Mouse (Mus musculus) right cerebral cortex, postnatal 10 days (tissue): ENCODE measurements around the gene Fam168a.

Source experiments
- DNase-seq, 2 experiments: peaks; one replicate each; pipeline ENCODE4 v3.0.0; 2021; ENCODE audit warnings: low spot score in 2 of 2

Gene Fam168a

GRCm38 (mm10) chr7:100706143-100706841 lies at the start of gene Fam168a:
Gene Fam168a, plus strand, starts transcription at chr7:100706635.
- DNase-seq, result peak; percentile 97 to 98

GRCm38 (mm10) chr7:100656739-100657138 lies 49.7 kb upstream of the Fam168a start:
- peak; percentile 58 to 60 for DNase-seq

GRCm38 (mm10) chr7:100658093-100658578 lies 48.3 kb upstream of the Fam168a start:
- peak; percentile 65 to 68 for DNase-seq

DNA sequence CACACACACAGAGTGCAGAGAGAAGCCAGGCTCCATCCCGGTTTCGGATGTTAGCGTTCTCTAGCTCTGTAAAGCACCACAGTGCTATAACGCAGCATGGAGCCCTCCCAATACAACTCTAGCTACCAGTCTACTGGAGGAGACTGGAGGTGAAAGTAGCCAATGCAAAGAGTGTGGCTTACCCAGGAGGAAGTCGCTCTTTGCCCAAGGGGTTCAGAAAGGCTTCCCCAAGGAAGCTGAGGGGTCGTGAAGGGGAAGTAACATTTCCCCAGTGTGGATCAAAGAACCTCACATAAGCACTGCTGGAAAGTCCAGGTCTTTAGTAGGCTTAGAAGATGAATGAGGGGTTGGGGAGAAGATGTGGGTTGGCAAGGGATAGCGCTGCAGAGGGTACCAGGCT lies 45.2 kb upstream of the Fam168a start:
- DNase-seq, result no peak

GRCm38 (mm10) chr7:100662231-100662630 lies 44.2 kb upstream of the Fam168a start, which contains the start of gene Plekhb1:
Gene Plekhb1, minus strand, starts transcription at chr7:100662414.
- no peak for DNase-seq

DNA sequence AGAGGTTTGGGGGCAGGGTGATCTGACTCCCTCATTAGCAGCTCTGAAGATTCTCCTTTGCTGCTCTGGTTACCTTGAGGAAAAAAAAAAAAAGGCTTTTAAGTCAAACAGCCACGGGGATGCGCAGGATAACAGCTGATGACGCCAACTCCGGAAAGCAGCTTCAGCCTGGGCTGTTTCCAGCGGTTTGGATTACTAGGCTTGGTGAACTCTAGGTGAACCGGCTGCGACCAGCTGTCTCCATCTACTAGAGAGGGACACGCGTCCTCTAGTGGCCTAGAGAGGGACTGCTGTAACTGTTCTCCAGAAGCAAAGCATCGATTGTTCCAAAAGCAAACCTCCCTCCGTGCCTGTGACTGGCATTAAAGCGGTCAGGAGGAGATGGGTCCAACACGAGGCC lies 43.2 kb upstream of the Fam168a start:
- DNase-seq, result peak; percentile 93 to 94

- DNase-seq, result no peak
Measured at GRCm38 (mm10) chr7:100663729-100664304, 42.6 kb upstream of the Fam168a start.

- no peak for DNase-seq
Measured at GRCm38 (mm10) chr7:100670646-100671045, 35.8 kb upstream of the Fam168a start.

- DNase-seq, result no peak
Measured at GRCm38 (mm10) chr7:100673452-100673851, 33.0 kb upstream of the Fam168a start.

DNA sequence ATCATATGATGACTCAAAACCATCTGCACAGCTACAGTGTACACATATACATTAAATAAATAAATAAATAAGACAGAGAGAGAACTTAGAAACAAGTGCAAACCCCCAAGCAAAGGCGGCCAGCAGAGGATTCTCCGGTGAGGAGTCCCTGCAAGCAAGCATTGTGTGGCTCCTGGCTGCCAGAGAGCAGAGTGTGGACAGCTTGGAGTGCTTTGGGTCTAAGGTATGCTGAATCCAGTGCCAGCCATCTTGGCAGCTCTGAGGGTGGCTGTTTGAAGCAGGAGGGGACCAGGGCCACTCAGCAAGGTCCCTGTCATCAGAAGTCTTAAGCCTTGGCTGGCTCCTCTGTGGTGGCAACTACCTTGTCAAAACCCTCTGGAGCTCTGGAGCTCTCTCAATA lies 31.5 kb upstream of the Fam168a start:
- no peak for DNase-seq

- DNase-seq, result no peak
Measured at GRCm38 (mm10) chr7:100678052-100678451, 28.4 kb upstream of the Fam168a start.

- DNase-seq, result no peak
Measured at GRCm38 (mm10) chr7:100678948-100679880, 27.2 kb upstream of the Fam168a start.

DNA sequence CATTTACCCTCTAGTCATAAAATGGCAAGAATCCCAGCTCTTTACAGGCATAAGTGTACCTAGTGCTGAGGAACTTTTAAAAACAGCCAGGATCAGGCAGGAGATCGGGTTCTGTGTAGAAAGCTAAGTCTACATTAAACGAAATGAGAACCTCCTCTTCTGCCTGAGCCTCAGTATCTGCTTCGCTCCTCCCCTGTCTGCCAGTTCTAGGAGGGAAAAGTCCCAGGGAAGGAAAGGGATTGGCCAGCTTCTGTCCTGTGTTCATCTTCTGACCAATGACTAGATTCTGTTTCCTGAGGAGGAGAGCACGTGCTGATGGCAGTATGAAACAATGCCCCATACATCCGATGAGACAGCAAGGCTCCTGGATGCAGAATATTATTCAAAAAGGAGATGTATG lies 25.3 kb upstream of the Fam168a start:
- DNase-seq, result no peak

DNA sequence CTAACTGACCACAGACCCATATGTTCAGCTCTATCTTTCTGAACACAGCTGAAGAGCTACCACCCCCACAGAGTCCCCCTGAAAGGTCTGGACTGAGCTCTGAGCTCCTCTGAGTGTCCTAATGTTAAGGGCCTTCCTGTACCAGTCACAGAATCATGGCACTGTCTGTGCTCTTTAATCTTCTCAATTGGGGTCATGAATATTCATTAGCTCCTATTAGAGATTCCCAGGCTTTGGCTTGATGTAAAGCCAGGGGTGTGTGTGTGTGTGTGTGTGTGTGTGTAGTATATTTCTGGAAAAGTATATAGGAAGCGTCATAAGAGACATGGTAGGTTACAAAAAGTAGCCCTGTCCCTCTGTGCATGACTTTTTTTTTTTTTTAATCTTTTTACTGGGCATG lies 23.2 kb upstream of the Fam168a start:
- no peak for DNase-seq

- no peak for DNase-seq
Measured at GRCm38 (mm10) chr7:100684081-100684480, 22.4 kb upstream of the Fam168a start.

- DNase-seq, result peak; percentile 72 to 80
Measured at GRCm38 (mm10) chr7:100684538-100684937, 21.9 kb upstream of the Fam168a start.

- DNase-seq, result peak; percentile 59 to 84
Measured at GRCm38 (mm10) chr7:100685061-100686030, 21.1 kb upstream of the Fam168a start.

DNA sequence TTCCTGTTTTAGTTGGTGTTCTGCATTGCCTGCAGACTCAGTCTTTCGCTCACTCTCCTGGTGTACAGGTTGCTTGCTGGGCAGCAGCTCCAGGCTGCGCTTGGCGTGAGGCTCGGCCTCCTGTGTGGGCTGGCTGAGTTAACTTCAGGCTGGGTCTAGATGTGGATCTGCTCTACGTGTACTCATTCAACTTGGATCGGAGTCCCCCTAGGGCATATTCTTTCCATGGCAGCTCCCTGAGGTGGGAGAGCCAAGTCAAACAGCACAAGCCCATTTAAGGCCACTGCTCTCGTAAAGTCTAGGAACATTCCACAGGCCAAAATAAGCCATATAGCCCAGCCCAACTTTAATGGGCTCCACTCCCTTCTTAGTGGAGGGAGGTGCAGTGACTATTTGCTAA lies 18.0 kb upstream of the Fam168a start:
- no peak for DNase-seq

DNA sequence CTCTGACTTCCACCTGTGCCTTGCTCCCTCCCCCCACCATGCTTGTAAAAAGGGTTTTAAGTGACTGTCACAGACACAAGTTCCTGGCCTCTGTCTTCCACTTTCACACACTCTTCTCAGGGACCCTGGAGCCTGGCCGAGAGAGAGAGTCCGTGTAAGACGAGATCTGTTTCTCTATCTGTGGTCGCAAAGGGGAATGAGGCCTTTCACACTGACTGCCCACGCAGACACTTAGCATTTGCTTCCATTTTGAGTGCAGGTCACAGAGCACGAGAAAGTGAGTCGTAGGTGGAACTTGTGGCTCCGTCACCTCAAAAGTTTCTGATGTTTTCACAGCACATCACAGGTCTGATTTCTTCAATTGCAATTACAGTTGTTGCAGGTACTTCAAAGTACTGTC lies 13.2 kb upstream of the Fam168a start:
- no peak for DNase-seq

GRCm38 (mm10) chr7:100699771-100700770 lies 6.4 kb upstream of the Fam168a start:
- DNase-seq, result no peak
